Mouse (Mus musculus) adrenal gland, postnatal 10 days (tissue): ENCODE measurements around the gene Fmo2. TPM values are rescaled to one million over a fixed set of nuclear protein-coding genes. Genes with fewer than 3 reads are reported as not detected.
A peak's percentile ranks its signal among the peaks of the same experiment; 100 is the strongest.

ENCODE experiments used
- DNase-seq: peaks from one replicate; pipeline ENCODE4 v3.0.0; 2021; ENCODE audit warnings: mixed read lengths
- total RNA-seq, 2 experiments: library from RNA; stranded (reverse); gene quantifications; 2 replicates each; pipeline ENCODE4 v1.2.3; 2021

The Fmo2 gene
- total RNA-seq, 2 experiments from 2014 or later, result 24.5 to 45.3 TPM

- DNase-seq, result no peak
Observed at GRCm38 (mm10) chr1:162891980-162892451, 6.5 kb downstream of the Fmo2 start.

GRCm38 (mm10) chr1:162888646-162889045, 9.9 kb downstream of the Fmo2 start:
- DNase-seq, result no peak

- no peak for DNase-seq
Observed at GRCm38 (mm10) chr1:162887644-162888043, 10.9 kb downstream of the Fmo2 start.

GRCm38 (mm10) chr1:162886138-162886816, 12.2 kb downstream of the Fmo2 start:
- no peak for DNase-seq

- no peak for DNase-seq
Observed at GRCm38 (mm10) chr1:162882681-162883080, 15.8 kb downstream of the Fmo2 start.

GRCm38 (mm10) chr1:162879595-162880369, 18.7 kb downstream of the Fmo2 start:
- peak; percentile 81 for DNase-seq

- DNase-seq, result no peak
Observed at GRCm38 (mm10) chr1:162875091-162875490, 23.4 kb downstream of the Fmo2 start.

- peak; percentile 49 for DNase-seq
Observed at GRCm38 (mm10) chr1:162871701-162872311, 26.7 kb downstream of the Fmo2 start.

GRCm38 (mm10) chr1:162870978-162871377, 27.5 kb downstream of the Fmo2 start:
- DNase-seq, result no peak

GRCm38 (mm10) chr1:162867396-162867795, 31.1 kb downstream of the Fmo2 start:
- no peak for DNase-seq

GRCm38 (mm10) chr1:162866280-162866681, 32.2 kb downstream of the Fmo2 start, which contains the start of gene Fmo1:
Gene Fmo1, minus strand, starts transcription at chr1:162866610.
- DNase-seq, result no peak

- no peak for DNase-seq
Observed at GRCm38 (mm10) chr1:162865493-162865830, 33.1 kb downstream of the Fmo2 start.

GRCm38 (mm10) chr1:162864816-162865492, 33.6 kb downstream of the Fmo2 start:
- peak; percentile 22 for DNase-seq

GRCm38 (mm10) chr1:162864279-162864678, 34.2 kb downstream of the Fmo2 start:
- no peak for DNase-seq

GRCm38 (mm10) chr1:162863579-162863978, 34.9 kb downstream of the Fmo2 start:
- DNase-seq, result no peak

GRCm38 (mm10) chr1:162862328-162862727, 36.2 kb downstream of the Fmo2 start:
- DNase-seq, result no peak

- DNase-seq, result peak; percentile 56
Observed at GRCm38 (mm10) chr1:162859996-162860605, 38.4 kb downstream of the Fmo2 start.

GRCm38 (mm10) chr1:162859545-162859976, 39.0 kb downstream of the Fmo2 start:
- peak; percentile 23 for DNase-seq

GRCm38 (mm10) chr1:162858748-162859130, 39.8 kb downstream of the Fmo2 start:
- DNase-seq, result peak; percentile 47

- DNase-seq, result no peak
Observed at GRCm38 (mm10) chr1:162857766-162858747, 40.5 kb downstream of the Fmo2 start.
